Mouse (Mus musculus): Measurements from ENCODE around the gene Lrrc34. TPM values are rescaled to one million over a fixed set of nuclear protein-coding genes. Genes with fewer than 3 reads are reported as not detected.

Gene Lrrc34
- total RNA-seq (2021): under 1 TPM; 0.17 to 0.18 TPM
- long read RNA-seq, experiment 1: 0 reads
- long read RNA-seq, experiment 2: 0 reads

GRCm38 (mm10) chr3:30647440-30648090 is at the start of gene Lrrc34:
TSS of gene Lrrc34 (minus strand) at chr3:30647869.
- H3K4me3 ChIP-seq: no peak within 1 kb of the TSS; the same call in 1 of the 2 replicates
- TF ChIP-seq CTCF (conservative IDR thresholded peaks at IDR 0.05): no peak
- DNase-seq (ENCODE audit: low spot score in 2 of 2): no peak
- H3K27ac ChIP-seq: no peak within 1 kb of the TSS

- Histone ChIP-seq H3K27ac (no peak overlapping the region), H3K4me3 (no peak overlapping the region)
- peak; percentile 10 to 66 for DNase-seq (ENCODE audit: low spot score in 2 of 2)
- peak; percentile 92 for TF ChIP-seq CTCF (conservative IDR thresholded peaks at IDR 0.05)
These were observed 48.7 kb upstream of the Lrrc34 start for GRCm38 (mm10) chr3:30696346-30696745.

GRCm38 (mm10) chr3:30695661-30696060 is 48.0 kb upstream of the Lrrc34 start:
- Histone ChIP-seq H3K27ac (no peak overlapping the region), H3K4me3 (no peak overlapping the region)
- no peak for DNase-seq (ENCODE audit: low spot score in 2 of 2)
- no peak for TF ChIP-seq CTCF (conservative IDR thresholded peaks at IDR 0.05)

GRCm38 (mm10) chr3:30690976-30691375 is 43.3 kb upstream of the Lrrc34 start:
- TF ChIP-seq CTCF (conservative IDR thresholded peaks at IDR 0.05): no peak
- Histone ChIP-seq H3K4me3 (no peak overlapping the region), H3K27ac (no peak overlapping the region)
- no peak for DNase-seq (ENCODE audit: low spot score in 2 of 2)

GRCm38 (mm10) chr3:30687216-30687615 is 39.5 kb upstream of the Lrrc34 start:
- no peak overlapping the region for H3K4me3 ChIP-seq
- DNase-seq (ENCODE audit: low spot score in 2 of 2): no peak
- TF ChIP-seq CTCF (conservative IDR thresholded peaks at IDR 0.05): no peak

GRCm38 (mm10) chr3:30683190-30683589 is 35.5 kb upstream of the Lrrc34 start:
- no peak overlapping the region for H3K4me3 ChIP-seq
- no peak overlapping the region for H3K27ac ChIP-seq
- no peak for DNase-seq (ENCODE audit: low spot score in 2 of 2)

More at GRCm38 (mm10) chr3:30687216-30687615, 39.5 kb upstream of the Lrrc34 start:
- H3K27ac ChIP-seq: no peak overlapping the region

GRCm38 (mm10) chr3:30658486-30658885 is 10.8 kb upstream of the Lrrc34 start:
- TF ChIP-seq CTCF (conservative IDR thresholded peaks at IDR 0.05): no peak
- no peak for DNase-seq (ENCODE audit: low spot score in 2 of 2)
- no peak overlapping the region for H3K27ac ChIP-seq
- H3K4me3 ChIP-seq: no peak overlapping the region

More at GRCm38 (mm10) chr3:30683190-30683589, 35.5 kb upstream of the Lrrc34 start:
- no peak for TF ChIP-seq CTCF (conservative IDR thresholded peaks at IDR 0.05)

GRCm38 (mm10) chr3:30655937-30656336 is 8.3 kb upstream of the Lrrc34 start:
- no peak for TF ChIP-seq CTCF (conservative IDR thresholded peaks at IDR 0.05)
- Histone ChIP-seq H3K27ac (no peak overlapping the region), H3K4me3 (no peak overlapping the region)
- no peak for DNase-seq (ENCODE audit: low spot score in 2 of 2)

- TF ChIP-seq CTCF (conservative IDR thresholded peaks at IDR 0.05): peak; percentile 21; the same call in 1 of the 2 replicates
- DNase-seq (ENCODE audit: low spot score in 2 of 2): no peak
These were observed 2.6 kb upstream of the Lrrc34 start for GRCm38 (mm10) chr3:30650062-30650841.

GRCm38 (mm10) chr3:30648466-30648865 is 797 bp upstream of the Lrrc34 start:
- H3K4me3 ChIP-seq: no peak overlapping the region
- no peak for TF ChIP-seq CTCF (conservative IDR thresholded peaks at IDR 0.05)
- no peak overlapping the region for H3K27ac ChIP-seq
- no peak for DNase-seq (ENCODE audit: low spot score in 2 of 2)

More at GRCm38 (mm10) chr3:30650062-30650841, 2.6 kb upstream of the Lrrc34 start:
- Histone ChIP-seq H3K27ac (no peak overlapping the region), H3K4me3 (peak overlapping the region; percentile 37)

- no peak overlapping the region for H3K27ac ChIP-seq
- no peak for TF ChIP-seq CTCF (conservative IDR thresholded peaks at IDR 0.05)
- DNase-seq (ENCODE audit: low spot score in 2 of 2): no peak
- H3K4me3 ChIP-seq: no peak overlapping the region
These were observed 908 bp downstream of the Lrrc34 start for GRCm38 (mm10) chr3:30646761-30647160.

GRCm38 (mm10) chr3:30644207-30644606 is 3.5 kb downstream of the Lrrc34 start, which contains the start of gene Lrriq4:
TSS of gene Lrriq4 (plus strand) at chr3:30644507.
- no peak for DNase-seq (ENCODE audit: low spot score in 2 of 2)
- H3K4me3 ChIP-seq: no peak within 1 kb of the TSS
- H3K27ac ChIP-seq: no peak within 1 kb of the TSS
- TF ChIP-seq CTCF (conservative IDR thresholded peaks at IDR 0.05): no peak

- TF ChIP-seq CTCF (conservative IDR thresholded peaks at IDR 0.05): no peak; the same call in 1 of the 2 replicates
- H3K4me3 ChIP-seq: no peak overlapping the region
These were observed 12.0 kb downstream of the Lrrc34 start for GRCm38 (mm10) chr3:30635629-30636028.

More at GRCm38 (mm10) chr3:30635629-30636028, 12.0 kb downstream of the Lrrc34 start:
- no peak overlapping the region for H3K27ac ChIP-seq
- DNase-seq (ENCODE audit: low spot score in 2 of 2): no peak

Data from layer of hippocampus, adult 2 months (tissue).